Mouse (Mus musculus) frontal cortex, postnatal 10 days (tissue): ENCODE data around the gene Tns3.

Experiments
- DNase-seq, 2 experiments: peaks; one replicate each; pipeline ENCODE4 v3.0.0; 2022; ENCODE audit warnings: low spot score in 2 of 2, mixed read lengths in 1 of 2

The Tns3 gene

GRCm38 (mm10) chr11:8479313-8479712, 185.0 kb downstream of the Tns3 start:
- DNase-seq: no peak

GRCm38 (mm10) chr11:8473616-8474015, 190.7 kb downstream of the Tns3 start:
- no peak for DNase-seq

GRCm38 (mm10) chr11:8472439-8472838, 191.9 kb downstream of the Tns3 start:
- DNase-seq: no peak

- DNase-seq: no peak
Measured at GRCm38 (mm10) chr11:8471535-8471934, 192.8 kb downstream of the Tns3 start.

- DNase-seq: no peak
Measured at GRCm38 (mm10) chr11:8469537-8469936, 194.8 kb downstream of the Tns3 start.

- peak; percentile 71 to 75 for DNase-seq
Measured at GRCm38 (mm10) chr11:8468161-8469091, 195.9 kb downstream of the Tns3 start.

GRCm38 (mm10) chr11:8467403-8468160, 196.8 kb downstream of the Tns3 start:
- no peak for DNase-seq

- DNase-seq: no peak
Measured at GRCm38 (mm10) chr11:8463866-8464265, 200.5 kb downstream of the Tns3 start.

- no peak for DNase-seq
Measured at GRCm38 (mm10) chr11:8462827-8463405, 201.4 kb downstream of the Tns3 start.

- DNase-seq: no peak
Measured at GRCm38 (mm10) chr11:8460835-8461234, 203.5 kb downstream of the Tns3 start.

- DNase-seq: no peak
Measured at GRCm38 (mm10) chr11:8457951-8458350, 206.4 kb downstream of the Tns3 start.

GRCm38 (mm10) chr11:8456586-8457285, 207.6 kb downstream of the Tns3 start:
- no peak for DNase-seq

- no peak for DNase-seq
Measured at GRCm38 (mm10) chr11:8455650-8456049, 208.7 kb downstream of the Tns3 start.

- DNase-seq: no peak
Measured at GRCm38 (mm10) chr11:8453252-8453651, 211.1 kb downstream of the Tns3 start.

- DNase-seq: no peak
Measured at GRCm38 (mm10) chr11:8451597-8452201, 212.6 kb downstream of the Tns3 start.

GRCm38 (mm10) chr11:8450540-8450939, 213.8 kb downstream of the Tns3 start:
- no peak for DNase-seq

GRCm38 (mm10) chr11:8445915-8446356, 218.4 kb downstream of the Tns3 start:
- peak; percentile 73 to 76 for DNase-seq

- no peak for DNase-seq
Measured at GRCm38 (mm10) chr11:8444759-8445422, 219.4 kb downstream of the Tns3 start.

- no peak for DNase-seq
Measured at GRCm38 (mm10) chr11:8443539-8444292, 220.6 kb downstream of the Tns3 start.

GRCm38 (mm10) chr11:8440706-8441105, 223.6 kb downstream of the Tns3 start:
- DNase-seq: no peak
